Comparison of ENCODE assay signal across 14 mouse cellular contexts in the genomic region with DNA sequence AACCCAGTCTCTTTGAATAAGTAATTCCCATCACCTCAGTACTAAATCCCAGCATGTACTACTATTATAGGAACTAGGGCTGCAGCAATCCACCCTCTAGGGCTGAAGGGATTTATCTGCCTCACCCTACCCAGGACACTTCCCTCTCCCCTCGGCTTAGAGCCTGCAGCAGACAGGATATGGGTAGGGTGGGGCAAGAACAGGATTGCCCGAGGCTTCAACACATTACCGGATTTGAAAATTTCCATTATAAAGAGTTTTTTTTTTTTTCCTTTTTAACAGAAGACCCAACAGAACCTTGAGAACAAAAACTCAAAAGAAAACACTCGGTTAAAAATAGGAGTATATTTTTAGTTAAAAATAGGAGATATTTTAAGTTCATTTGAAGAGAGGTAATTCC. TPM values are rescaled to one million over a fixed set of nuclear protein-coding genes. Genes with fewer than 3 reads are reported as not detected.
DNase-seq lines count a peak whose midpoint lies in the region; ATAC-seq and TF ChIP-seq lines count a peak whose summit lies in the region.
"Had no signal": no experiment of that assay in that cellular context is flagged by ENCODE, and none has a peak within 500 bp of the region (broad histone marks: within the 10 kb centered on the region; RNA-seq: fewer than 3 reads in every experiment).

No protein-coding gene starts in this region.

- no peak for TF ChIP-seq CTCF in gastrocnemius, adult 2 months (IDR thresholded peaks at IDR 0.05)

- intact Hi-C loops in gastrocnemius, adult 2 months (cut with DNase I): loop anchor here (5.0 kb wide), 1 partner anchor 49 kb away; no protein-coding TSS in a partner anchor

- H3K27me3 ChIP-seq in intestine, embryonic 15.5 days (replicated peaks): no peaks in the 10 kb centered on the region
- H3K27me3 ChIP-seq: heart, embryonic 12.5 days had no signal

- whole genome bisulfite sequencing in intestine, embryonic 15.5 days: 45% methylated on average over 4 of the region's 4 CpGs

- no peak overlapping the region for H3K4me3 ChIP-seq in gastrocnemius, adult 2 months
- H3K4me3 ChIP-seq in intestine, embryonic 15.5 days (replicated peaks): no peak overlapping the region
- H3K4me3 ChIP-seq: heart, embryonic 12.5 days had no signal

- ATAC-seq in megakaryocyte progenitor cell, adult 5-6 weeks (replicated peaks; ENCODE audit: poor library complexity): peak; percentile 30
- ATAC-seq in intestine, embryonic 15.5 days: no peak
- ATAC-seq: hindbrain, postnatal 0 days; midbrain, embryonic 16.5 days had no signal

- H3K4me1 ChIP-seq in intestine, embryonic 15.5 days (replicated peaks): peaks cover 27% of the 10 kb centered on the region

- H3K4me2 ChIP-seq in intestine, embryonic 15.5 days (replicated peaks): no peak overlapping the region
- H3K4me2 ChIP-seq: heart, embryonic 12.5 days had no signal

- no peaks in the 10 kb centered on the region for H3K9me3 ChIP-seq in intestine, embryonic 15.5 days
- H3K9me3 ChIP-seq: heart, embryonic 12.5 days had no signal

- DNase-seq in gastrocnemius, adult 2 months: no peak
- DNase-seq in gastrocnemius, postnatal 25 days: no peak
- peak; percentile 40 for DNase-seq in lung, postnatal 10 days
- no peak for DNase-seq in lung, postnatal 14 days
- DNase-seq in WW6 (ENCODE audit: low read depth, low spot score): peak; percentile 54
- no peak for DNase-seq in testis, postnatal 14 days (ENCODE audit: low spot score)
- DNase-seq: cerebellum, adult 2 months; embryo, embryonic 11 days; right cerebral cortex, adult 18-20 months had no signal

- no peak overlapping the region for H3K9ac ChIP-seq in intestine, embryonic 15.5 days
- H3K9ac ChIP-seq: heart, embryonic 12.5 days had no signal

- no peaks in the 10 kb centered on the region for H3K36me3 ChIP-seq in intestine, embryonic 15.5 days
- H3K36me3 ChIP-seq: heart, embryonic 12.5 days had no signal

- peak overlapping the region; percentile 73 for H3K27ac ChIP-seq in gastrocnemius, adult 2 months
- no peak overlapping the region for H3K27ac ChIP-seq in intestine, embryonic 15.5 days
- H3K27ac ChIP-seq: hindbrain, postnatal 0 days had no signal

RNA-seq across cellular contexts. Expression of a gene that starts 9.3 kb away (rescaled TPM):
- total RNA-seq in gastrocnemius, adult 2 months (2021): 1 to 10 TPM; 1.6 to 2.1 TPM
- 1 to 10 TPM; 2.1 to 2.4 TPM for total RNA-seq in gastrocnemius, postnatal 25 days (2021)
- total RNA-seq in megakaryocyte progenitor cell, adult 5-6 weeks (2015): 6.4 and 8.6 TPM in 2 replicates
- 14.7 and 17.9 TPM in 2 replicates for total RNA-seq in megakaryocyte progenitor cell, adult 5-6 weeks (2017)
- polyA plus RNA-seq in intestine, embryonic 15.5 days (2015; fragmentation: Nextera tagmentation; extraction: Ambion mirVana): 8.8 and 11.9 TPM in 2 replicates

Comparison
In these comparisons a context has a peak if more than half of its experiments do, and no peak if none do; other contexts are left out.
1. DNase-seq: peak in lung, postnatal 10 days (single experiment) and WW6 (single experiment); none in gastrocnemius, adult 2 months (single experiment), gastrocnemius, postnatal 25 days (single experiment), lung, postnatal 14 days (single experiment) and testis, postnatal 14 days (single experiment).